Mouse (Mus musculus) CH12.LX (cell line): ENCODE data around the gene Padi1. TPM values are rescaled to one million over a fixed set of nuclear protein-coding genes. Genes with fewer than 3 reads are reported as not detected.

ENCODE experiments used
- DNase-seq: peaks from one replicate; pipeline ENCODE4 v3.0.0-alpha.2; 2013; ENCODE audit errors: extremely low read depth
- H3K27ac ChIP-seq: 2 replicates; pipeline ENCODE4 v1.5.1; 2012; ENCODE audit warnings: low read depth, mild to moderate bottlenecking, control low read depth, moderate library complexity; ENCODE audit not compliant: insufficient read depth
- H3K27me3 ChIP-seq: replicated peaks from 2 replicates; pipeline ENCODE3; 2012; ENCODE audit warnings: inconsistent platforms
- H3K36me3 ChIP-seq, 2 experiments: replicated peaks in 1 of 2; 2 replicates each; pipeline versions ENCODE3 to v1.6.1; 2012; ENCODE audit warnings: inconsistent platforms in 1 of 2, low read length in 1 of 2, mild to moderate bottlenecking in 1 of 2, mixed read lengths in 1 of 2, moderate library complexity in 1 of 2; ENCODE audit not compliant: control insufficient read depth in 1 of 2, insufficient read depth in 1 of 2
- H3K4me1 ChIP-seq, 2 experiments: 2 replicates each; pipeline ENCODE4 v1.6.1; 2012; ENCODE audit warnings: inconsistent platforms in 1 of 2, moderate library complexity in 1 of 2; ENCODE audit not compliant: insufficient read depth in 2 of 2, control insufficient read depth in 1 of 2
- H3K4me2 ChIP-seq: 2 replicates; pipeline ENCODE4 v1.6.1; 2012; ENCODE audit warnings: low read depth, mild to moderate bottlenecking, control low read depth; ENCODE audit not compliant: poor library complexity, insufficient read depth, severe bottlenecking
- H3K4me3 ChIP-seq, 3 experiments: fragments of 150-350 bp in 1 of 3; sonication (generic) in 1 of 3; replicated peaks in 1 of 3; 2 replicates each; pipeline versions ENCODE3 to v1.5.1; 2011 to 2012; ENCODE audit warnings: low read depth in 2 of 3, low read length in 2 of 3, mild to moderate bottlenecking in 2 of 3, moderate library complexity in 2 of 3, control low read depth in 1 of 3, improper control_type of control experiment in 1 of 3, inconsistent platforms in 1 of 3, mixed read lengths in 1 of 3; ENCODE audit not compliant: poor library complexity in 1 of 3
- H3K79me2 ChIP-seq: replicated peaks from 2 replicates; pipeline ENCODE4 v1.6.1; 2012; ENCODE audit warnings: mild to moderate bottlenecking, moderate library complexity; ENCODE audit not compliant: control insufficient read depth, poor library complexity, insufficient read depth, severe bottlenecking; ENCODE audit errors: extremely low read depth
- H3K9ac ChIP-seq: 2 replicates; pipeline ENCODE4 v1.6.1; 2012; ENCODE audit warnings: low read depth, mild to moderate bottlenecking, control low read depth, moderate library complexity; ENCODE audit not compliant: insufficient read depth
- H3K9me3 ChIP-seq: replicated peaks from 2 replicates; pipeline ENCODE3; 2012; ENCODE audit warnings: low read length, inconsistent platforms, mixed read lengths
- BHLHE40 ChIP-seq: IDR thresholded peaks from 2 replicates; pipeline ENCODE4 v1.6.1; 2011; ENCODE audit warnings: mild to moderate bottlenecking, low read depth, low read length, improper control_type of control experiment
- CHD1 ChIP-seq: IDR thresholded peaks from 2 replicates; pipeline ENCODE4 v1.6.1; 2012; ENCODE audit warnings: low read depth, low read length, improper control_type of control experiment, inconsistent platforms
- EP300 ChIP-seq: IDR thresholded peaks from 2 replicates; pipeline ENCODE4 v1.6.1; 2011; ENCODE audit warnings: low read length, improper control_type of control experiment
- ETS1 ChIP-seq: conservative IDR thresholded peaks from 2 replicates; pipeline ENCODE4 v1.6.1; 2012; ENCODE audit warnings: low read depth, mild to moderate bottlenecking, inconsistent platforms, low read length, improper control_type of control experiment, moderate library complexity
- HCFC1 ChIP-seq: IDR thresholded peaks from 2 replicates; pipeline ENCODE4 v1.6.1; 2012; ENCODE audit warnings: low read depth, mild to moderate bottlenecking, inconsistent platforms, low read length, improper control_type of control experiment
- IRF4 ChIP-seq: IDR thresholded peaks from 2 replicates; pipeline ENCODE4 v1.6.1; 2014; ENCODE audit warnings: low read depth, mild to moderate bottlenecking, inconsistent platforms, low read length, improper control_type of control experiment
- JUN ChIP-seq: IDR thresholded peaks from 2 replicates; pipeline ENCODE4 v1.6.1; 2011; ENCODE audit warnings: low read depth, mild to moderate bottlenecking, low read length, improper control_type of control experiment, moderate library complexity; ENCODE audit not compliant: insufficient read depth
- KAT2A ChIP-seq: IDR thresholded peaks from 2 replicates; pipeline ENCODE4 v1.6.1; 2012; ENCODE audit warnings: low read length, improper control_type of control experiment, inconsistent platforms; ENCODE audit not compliant: insufficient replicate concordance
- MAFK ChIP-seq: IDR thresholded peaks from 2 replicates; pipeline ENCODE4 v1.6.1; 2011; ENCODE audit warnings: low read length, improper control_type of control experiment; ENCODE audit not compliant: insufficient replicate concordance
- MEF2A ChIP-seq: IDR thresholded peaks from 2 replicates; pipeline ENCODE4 v1.6.1; 2014; ENCODE audit warnings: low read depth, mild to moderate bottlenecking, inconsistent platforms, low read length, improper control_type of control experiment, borderline replicate concordance
- MXI1 ChIP-seq: IDR thresholded peaks from 2 replicates; pipeline ENCODE4 v1.6.1; 2011; ENCODE audit warnings: mild to moderate bottlenecking, low read depth, low read length, improper control_type of control experiment
- MYC ChIP-seq: IDR thresholded peaks from 2 replicates; pipeline ENCODE4 v1.6.1; 2011; ENCODE audit warnings: low read depth, mild to moderate bottlenecking, improper control_type of control experiment, low read length
- NRF1 ChIP-seq: IDR thresholded peaks from 2 replicates; pipeline ENCODE4 v1.6.1; 2014; ENCODE audit warnings: low read depth, mild to moderate bottlenecking, inconsistent platforms, low read length, improper control_type of control experiment, moderate library complexity
- PAX5 ChIP-seq: IDR thresholded peaks from 2 replicates; pipeline ENCODE4 v1.6.1; 2012; ENCODE audit warnings: low read length, inconsistent platforms, mixed read lengths
- RAD21 ChIP-seq: IDR thresholded peaks from 2 replicates; pipeline ENCODE4 v1.6.1; 2011; ENCODE audit warnings: low read depth, mild to moderate bottlenecking, low read length, improper control_type of control experiment, moderate library complexity
- SIN3A ChIP-seq: IDR thresholded peaks from 2 replicates; pipeline ENCODE4 v1.6.1; 2012; ENCODE audit warnings: low read length, improper control_type of control experiment, inconsistent platforms
- SMC3 ChIP-seq: IDR thresholded peaks from 2 replicates; pipeline ENCODE4 v1.6.1; 2011; ENCODE audit warnings: low read depth, low read length, improper control_type of control experiment
- TCF12 ChIP-seq: IDR thresholded peaks from 2 replicates; pipeline ENCODE4 v1.6.1; 2014; ENCODE audit warnings: low read depth, mild to moderate bottlenecking, inconsistent platforms, low read length, improper control_type of control experiment
- ZNF384 ChIP-seq: IDR thresholded peaks from 2 replicates; pipeline ENCODE4 v1.6.1; 2012; ENCODE audit warnings: low read depth, low read length, improper control_type of control experiment, inconsistent platforms
- dilution Hi-C: fragments of 300-500 bp; cut with MboI; formaldehyde crosslinking; loops from 2 replicates; pipeline ENCODE4 v1.14.3; 2020; ENCODE audit warnings: low sequenced_read_pairs; ENCODE audit not compliant: extremely low pct_unique_long_range_greater_than_20kb, extremely low pct_ligation_motif_present
- in situ Hi-C: fragments of 300-500 bp; cut with MboI; formaldehyde crosslinking; loops from 3 replicates; pipeline ENCODE4 v1.14.3; 2019; ENCODE audit warnings: low sequenced_read_pairs, low pct_ligation_motif_present, low pct_unique_long_range_greater_than_20kb, mixed read lengths
- polyA plus RNA-seq: library from polyadenylated mRNA; unstranded; fragments of >175 nt; gene quantifications from 2 replicates; pipeline ENCODE4 v1.2.1, GENCODE M21; 2012; ENCODE audit warnings: low read depth; ENCODE audit not compliant: insufficient read length
- total RNA-seq, 2 experiments: library from RNA; depleted of rRNA; stranded (reverse); fragments of 300-350 nt in 1 of 2; fragments of >200 nt in 1 of 2; gene quantifications; 2 replicates each; pipeline ENCODE4 v1.2.3; 2012 to 2014

The Padi1 gene
- total and polyA plus RNA-seq, 3 experiments, result 0.04 TPM; not detected in 2

DNA sequence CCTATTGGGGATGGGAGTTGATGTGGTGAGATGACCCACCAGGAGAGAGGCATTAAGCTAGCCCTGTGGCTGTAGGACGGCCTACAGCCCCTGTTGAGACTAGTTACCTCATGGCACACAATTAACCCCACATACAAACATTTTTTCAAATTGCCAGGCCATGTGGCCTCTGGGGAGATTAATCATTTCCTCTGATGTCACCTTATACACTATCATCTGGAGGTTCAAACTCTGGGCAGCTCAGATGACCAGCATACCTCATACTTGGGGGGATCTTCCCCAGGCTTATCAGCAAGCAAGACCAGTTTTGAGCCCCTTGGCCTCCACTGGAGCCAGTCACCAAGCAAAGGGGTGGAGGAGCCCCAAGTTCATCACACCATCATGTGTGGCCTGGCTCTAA is 2.7 kb downstream of the Padi1 start:
- dilution Hi-C loops (no loop called here), in situ Hi-C loops (no loop called here)
- Histone ChIP-seq H3K79me2 (no peaks in the 10 kb centered on the region), H3K9ac (no peak overlapping the region), H3K27ac (no peak overlapping the region), H3K27me3 (peaks cover 76% of the 10 kb centered on the region), H3K4me3 (no peak overlapping the region), H3K4me2 (no peak overlapping the region), H3K4me1 (0 out of 4 replicates have a peak, but pooled peaks cover 0 to under 1% of the 10 kb centered on the region in 2 experiments), H3K36me3 (no peaks in the 10 kb centered on the region), H3K9me3 (no peaks in the 10 kb centered on the region)
- no peak for DNase-seq
- TF ChIP-seq MEF2A (no peak), ZNF384 (no peak), HCFC1 (no peak), NRF1 (no peak), CHD1 (no peak), PAX5 (no peak), RAD21 (no peak), IRF4 (no peak), TCF12 (no peak)

DNA sequence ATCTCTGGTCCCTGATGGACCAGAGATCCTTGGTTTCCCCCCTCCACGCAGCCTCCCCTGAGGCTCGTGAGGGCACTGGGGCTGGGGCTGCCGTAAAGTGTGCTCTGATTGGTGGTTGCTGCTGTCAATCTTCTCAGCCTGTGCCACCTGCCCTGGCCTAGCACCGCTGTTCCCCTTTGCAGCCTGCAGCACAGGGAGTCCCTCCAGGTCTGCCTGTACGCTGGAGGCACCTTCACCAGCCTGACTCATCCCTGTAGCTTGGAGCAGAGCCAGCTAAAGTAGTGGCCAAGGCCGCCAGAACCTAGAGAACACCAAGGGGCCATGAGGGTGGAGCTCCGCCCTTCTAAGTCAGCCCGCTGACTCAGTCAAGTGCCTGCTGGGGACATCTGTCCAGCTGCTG is 7.7 kb downstream of the Padi1 start:
- in situ Hi-C loops (no loop called here), dilution Hi-C loops (no loop called here)
- H3K27me3 ChIP-seq, result peaks cover 70% of the 10 kb centered on the region
- H3K9ac ChIP-seq, result no peak overlapping the region
- H3K4me2 ChIP-seq, result no peak overlapping the region
- H3K4me1 ChIP-seq, result 0 out of 4 replicates have a peak, but pooled peaks cover 0 to 2% of the 10 kb centered on the region in 2 experiments
- H3K4me3 ChIP-seq, result no peak overlapping the region
- no peak overlapping the region for H3K27ac ChIP-seq
- H3K36me3 ChIP-seq, result no peaks in the 10 kb centered on the region
- H3K79me2 ChIP-seq, result no peaks in the 10 kb centered on the region
- no peaks in the 10 kb centered on the region for H3K9me3 ChIP-seq
- no peak for TF ChIP-seq ZNF384
- TF ChIP-seq SIN3A, result no peak
- TF ChIP-seq ETS1, result no peak
- TF ChIP-seq MEF2A, result no peak
- TF ChIP-seq MXI1, result no peak
- TF ChIP-seq MYC, result no peak
- TF ChIP-seq JUN, result no peak
- TF ChIP-seq PAX5, result no peak
- no peak for TF ChIP-seq MAFK
- no peak for TF ChIP-seq KAT2A
- no peak for TF ChIP-seq EP300
- TF ChIP-seq BHLHE40, result no peak
- no peak for TF ChIP-seq SMC3
- DNase-seq, result no peak
